Mouse (Mus musculus) megakaryocyte, embryonic 14.5 days (primary cell): ENCODE data around the gene Hsd17b11. TPM values are rescaled to one million over a fixed set of nuclear protein-coding genes. Genes with fewer than 3 reads are reported as not detected.
"Not testable (repeated sequence)": the region's sequence is repeated elsewhere in the genome, so short reads cannot be mapped to it uniquely, and the experiment has no call there.

Source experiments
- H3K27me3 ChIP-seq: replicated peaks from 2 replicates; pipeline ENCODE3; 2012; ENCODE audit warnings: inconsistent platforms
- H3K36me3 ChIP-seq: replicated peaks from 2 replicates; pipeline ENCODE3; 2012; ENCODE audit warnings: low read length, inconsistent platforms, mixed read lengths
- H3K4me1 ChIP-seq: 2 replicates; pipeline ENCODE4 v1.6.1; 2012; ENCODE audit warnings: inconsistent platforms
- H3K4me3 ChIP-seq: replicated peaks from 2 replicates; pipeline ENCODE3; 2012; ENCODE audit warnings: moderate library complexity, mild to moderate bottlenecking, inconsistent platforms
- H3K9me3 ChIP-seq: 2 replicates; pipeline ENCODE4 v1.6.1; 2012; ENCODE audit warnings: inconsistent platforms
- FLI1 ChIP-seq: IDR thresholded peaks from 2 replicates; pipeline ENCODE4 v1.6.1; 2012; ENCODE audit warnings: low read length, inconsistent platforms, mixed read lengths
- GATA1 ChIP-seq: IDR thresholded peaks from 3 replicates; pipeline ENCODE4 v1.6.1; 2012; ENCODE audit warnings: mixed read lengths, low read length, inconsistent platforms, borderline replicate concordance
- polyA plus RNA-seq: library from polyadenylated mRNA; stranded (reverse); fragments of >175 nt; gene quantifications from 2 replicates; pipeline ENCODE4 v1.2.3, GENCODE M21; 2012; ENCODE audit warnings: low replicate concordance; ENCODE audit not compliant: insufficient read depth

The Hsd17b11 gene
- polyA plus RNA-seq, 1 experiment = 0.63 TPM

GRCm38 (mm10) chr5:104036686-104037085, 15.0 kb upstream of the Hsd17b11 start:
- Histone ChIP-seq H3K4me1 (0 out of 2 replicates have a peak, but pooled peaks cover 4% of the 10 kb centered on the region), H3K27me3 (peaks cover 4% of the 10 kb centered on the region), H3K36me3 (no peaks in the 10 kb centered on the region), H3K9me3 (no peaks in the 10 kb centered on the region), H3K4me3 (no peak overlapping the region)
- TF ChIP-seq GATA1 (no peak), FLI1 (no peak)

GRCm38 (mm10) chr5:104035824-104036223, 14.1 kb upstream of the Hsd17b11 start:
- Histone ChIP-seq H3K4me1 (peaks cover 5% of the 10 kb centered on the region; the same call in 1 of the 2 replicates), H3K9me3 (no peaks in the 10 kb centered on the region), H3K27me3 (peaks cover 4% of the 10 kb centered on the region), H3K4me3 (no peak overlapping the region), H3K36me3 (no peaks in the 10 kb centered on the region)
- TF ChIP-seq FLI1 (no peak), GATA1 (no peak)

- Histone ChIP-seq H3K4me3 (no peak overlapping the region), H3K9me3 (no peaks in the 10 kb centered on the region), H3K4me1 (peaks cover 11% of the 10 kb centered on the region; the same call in 1 of the 2 replicates), H3K27me3 (peaks cover 4% of the 10 kb centered on the region), H3K36me3 (no peaks in the 10 kb centered on the region)
- no peak for TF ChIP-seq GATA1
- no peak for TF ChIP-seq FLI1
Measured at GRCm38 (mm10) chr5:104035066-104035465, 13.3 kb upstream of the Hsd17b11 start.

GRCm38 (mm10) chr5:104032434-104033097, 10.8 kb upstream of the Hsd17b11 start:
- H3K4me1 ChIP-seq = peaks cover 11% of the 10 kb centered on the region
- H3K4me3 ChIP-seq = no peak overlapping the region
- TF ChIP-seq FLI1 (no peak), GATA1 (no peak)
- H3K9me3 ChIP-seq = no peaks in the 10 kb centered on the region
- no peaks in the 10 kb centered on the region for H3K36me3 ChIP-seq
- H3K27me3 ChIP-seq = peaks cover 4% of the 10 kb centered on the region

GRCm38 (mm10) chr5:104025245-104025854, 3.6 kb upstream of the Hsd17b11 start:
- peak overlapping the region; percentile 59 for H3K4me3 ChIP-seq
- no peaks in the 10 kb centered on the region for H3K9me3 ChIP-seq
- H3K27me3 ChIP-seq = no peaks in the 10 kb centered on the region
- H3K36me3 ChIP-seq = no peaks in the 10 kb centered on the region
- TF ChIP-seq FLI1 = no peak
- TF ChIP-seq GATA1 = no peak
- H3K4me1 ChIP-seq = peaks cover 56% of the 10 kb centered on the region

- Histone ChIP-seq H3K36me3 (no peaks in the 10 kb centered on the region), H3K27me3 (no peaks in the 10 kb centered on the region), H3K9me3 (no peaks in the 10 kb centered on the region), H3K4me3 (no peak overlapping the region), H3K4me1 (peaks cover 61% of the 10 kb centered on the region)
- TF ChIP-seq GATA1 (no peak), FLI1 (no peak)
Measured at GRCm38 (mm10) chr5:104024762-104025161, 3.0 kb upstream of the Hsd17b11 start.

- not testable (repeated sequence) for H3K9me3 ChIP-seq, H3K4me3 ChIP-seq, H3K27me3 ChIP-seq, H3K36me3 ChIP-seq
- peaks cover 66% of the 10 kb centered on the region for H3K4me1 ChIP-seq
Measured at GRCm38 (mm10) chr5:104024193-104024592, 2.5 kb upstream of the Hsd17b11 start.

GRCm38 (mm10) chr5:104023289-104024020, 1.7 kb upstream of the Hsd17b11 start:
- Histone ChIP-seq H3K4me3 (peak overlapping the region; percentile 83), H3K9me3 (no peaks in the 10 kb centered on the region), H3K36me3 (no peaks in the 10 kb centered on the region), H3K27me3 (no peaks in the 10 kb centered on the region), H3K4me1 (peaks cover 71% of the 10 kb centered on the region)
- TF ChIP-seq GATA1 (no peak), FLI1 (no peak)

GRCm38 (mm10) chr5:104022558-104022957, 839 bp upstream of the Hsd17b11 start:
- H3K4me1 ChIP-seq = peaks cover 77% of the 10 kb centered on the region
- no peaks in the 10 kb centered on the region for H3K9me3 ChIP-seq
- H3K36me3 ChIP-seq = peaks cover 9% of the 10 kb centered on the region
- H3K4me3 ChIP-seq = peak overlapping the region; percentile 94
- no peak for TF ChIP-seq FLI1
- TF ChIP-seq GATA1 = no peak
- H3K27me3 ChIP-seq = no peaks in the 10 kb centered on the region

GRCm38 (mm10) chr5:104011419-104011818, 10.3 kb downstream of the Hsd17b11 start:
- no peaks in the 10 kb centered on the region for H3K27me3 ChIP-seq
- no peaks in the 10 kb centered on the region for H3K9me3 ChIP-seq
- H3K4me1 ChIP-seq = no peaks in the 10 kb centered on the region
- H3K36me3 ChIP-seq = peaks cover 36% of the 10 kb centered on the region
- no peak overlapping the region for H3K4me3 ChIP-seq
- no peak for TF ChIP-seq FLI1
- no peak for TF ChIP-seq GATA1
